Mouse (Mus musculus): ENCODE measurements around the gene Rrp1.

- TF ChIP-seq CTCF (IDR thresholded peaks at IDR 0.05; ENCODE audit: low read depth, low read length): no peak
- no peak for TF ChIP-seq POLR2A (IDR thresholded peaks at IDR 0.05; ENCODE audit: borderline replicate concordance, low read depth, low read length)
Measured at GRCm38 (mm10) chr10:78355931-78356593, 56.8 kb downstream of the Rrp1 start.
